In genomic region chr6:61180756-61181191, GRCm38 (mm10) we compare ENCODE assay signal across 9 mouse cellular contexts. TPM values are rescaled to one million over a fixed set of nuclear protein-coding genes. Genes with fewer than 3 reads are reported as not detected.
DNase-seq lines count a peak whose midpoint lies in the region; ATAC-seq and TF ChIP-seq lines count a peak whose summit lies in the region.
"Had no signal": no experiment of that assay in that cellular context is flagged by ENCODE, and none has a peak within 500 bp of the region (broad histone marks: within the 10 kb centered on the region; RNA-seq: fewer than 3 reads in every experiment).

No protein-coding gene starts in this region.

- ATAC-seq in erythroblast, adult 5-6 weeks (replicated peaks; ENCODE audit: low FRiP score, poor library complexity, severe bottlenecking): no peak
- ATAC-seq in Patski: peak; percentile 26
- ATAC-seq in forebrain, postnatal 0 days: peak; percentile 68
- peak; percentile 30; the same call in 1 of the 2 replicates for ATAC-seq in limb, embryonic 15.5 days (ENCODE audit: insufficient number of reproducible peaks, low FRiP score, low TSS enrichment, low read depth)

- no peaks in the 10 kb centered on the region for H3K36me3 ChIP-seq in erythroblast, embryonic 14.5 days (ENCODE audit: control insufficient read depth)
- H3K36me3 ChIP-seq in forebrain, postnatal 0 days (ENCODE audit: insufficient read depth): no peaks in the 10 kb centered on the region
- H3K36me3 ChIP-seq in limb, embryonic 15.5 days: no peaks in the 10 kb centered on the region

- H3K4me2 ChIP-seq in forebrain, postnatal 0 days (ENCODE audit: low read depth): peak overlapping the region; percentile 74
- H3K4me2 ChIP-seq in limb, embryonic 15.5 days: peak overlapping the region; percentile 95

- H3K9me3 ChIP-seq in erythroblast, embryonic 14.5 days (ENCODE audit: control insufficient read depth, low read length): peaks cover 3% of the 10 kb centered on the region; the same call in 1 of the 2 replicates
- H3K9me3 ChIP-seq in forebrain, postnatal 0 days (ENCODE audit: low read length): no peaks in the 10 kb centered on the region
- H3K9me3 ChIP-seq in limb, embryonic 15.5 days: no peaks in the 10 kb centered on the region

- DNase-seq in Patski (ENCODE audit: low read depth, low spot score): no peak
- DNase-seq in forebrain, postnatal 0 days: peak; percentile 79
- DNase-seq in kidney, adult 11 months: peak; percentile 23
- DNase-seq in naive thymus-derived CD4-positive, alpha-beta T cell, adult 2 months (ENCODE audit: low read depth): peak; percentile 8
- DNase-seq in thymus, postnatal 36 days: peak; percentile 19

- CTCF ChIA-PET in Patski (lab: Charles Lee): interaction anchor here (1.2 kb wide), 1 partner anchor 29 kb away, joined by 3 read pairs; no protein-coding TSS in a partner anchor

- TF ChIP-seq CTCF in Patski (IDR thresholded peaks at IDR 0.05): no peak
- no peak for TF ChIP-seq CTCF in forebrain, postnatal 0 days (IDR thresholded peaks at IDR 0.05; ENCODE audit: low read depth)

- H3K4me1 ChIP-seq in erythroblast, embryonic 14.5 days (ENCODE audit: control insufficient read depth): no peaks in the 10 kb centered on the region
- 0 out of 2 replicates have a peak, but pooled peaks cover 5% of the 10 kb centered on the region for H3K4me1 ChIP-seq in forebrain, postnatal 0 days (ENCODE audit: insufficient read depth)
- peaks cover 9% of the 10 kb centered on the region for H3K4me1 ChIP-seq in limb, embryonic 15.5 days

- H3K4me3 ChIP-seq in erythroblast, embryonic 14.5 days (replicated peaks): peak overlapping the region; percentile 33
- peak overlapping the region; percentile 84 for H3K4me3 ChIP-seq in forebrain, postnatal 0 days (ENCODE audit: low read depth, low read length)
- H3K4me3 ChIP-seq in limb, embryonic 15.5 days: peak overlapping the region; percentile 72

- H3K27me3 ChIP-seq in erythroblast, embryonic 14.5 days (ENCODE audit: control insufficient read depth): peaks cover 33% of the 10 kb centered on the region
- H3K27me3 ChIP-seq in Patski: peaks cover 17% of the 10 kb centered on the region
- H3K27me3 ChIP-seq in forebrain, postnatal 0 days (ENCODE audit: insufficient read depth, low read length): no peaks in the 10 kb centered on the region
- H3K27me3 ChIP-seq in limb, embryonic 15.5 days: peaks cover 5% of the 10 kb centered on the region; the same call in 1 of the 2 replicates

- in situ Hi-C loops in Patski (cut with MboI; ENCODE audit: low pct_unique_long_range_greater_than_20kb): no loop called here

- peak overlapping the region; percentile 88 for H3K27ac ChIP-seq in forebrain, postnatal 0 days (ENCODE audit: low read depth, low read length)
- peak overlapping the region; percentile 75 for H3K27ac ChIP-seq in limb, embryonic 15.5 days

- 2% methylated on average over 26 of the region's 42 CpGs for WGBS in forebrain, postnatal 0 days
- WGBS in limb, embryonic 15.5 days: under 1% methylated on average over 40 of the region's 42 CpGs

- H3K9ac ChIP-seq in forebrain, postnatal 0 days: peak overlapping the region; percentile 88
- H3K9ac ChIP-seq in limb, embryonic 15.5 days: peak overlapping the region; percentile 58

- POLR2A ChIA-PET in Patski (lab: Charles Lee): no interaction called here

RNA-seq across cellular contexts. Expression of gene Ccser1, which starts 0.7 kb away (rescaled TPM):
- polyA plus RNA-seq in erythroblast, embryonic 14.5 days (2012): not detected in 2 replicates
- not detected in 2 replicates for total RNA-seq in erythroblast, adult 5-6 weeks (2015; ENCODE audit: low replicate concordance)
- not detected in 2 replicates for total RNA-seq in erythroblast, adult 5-6 weeks (2017; ENCODE audit: low replicate concordance)
- polyA plus RNA-seq in Patski (2021): 1.6 TPM
- 52.2 and 58.1 TPM in 2 replicates for total RNA-seq in forebrain, postnatal 0 days (2014; rRNA removed)
- 8.0 and 14.4 TPM in 2 replicates for polyA plus RNA-seq in forebrain, postnatal 0 days (2015; fragmentation: Nextera tagmentation; extraction: Ambion mirVana)
- 8.1 and 8.7 TPM in 2 replicates for polyA plus RNA-seq in limb, embryonic 15.5 days (2015; fragmentation: Nextera tagmentation; extraction: Ambion mirVana)
- total RNA-seq: MEL had no signal

Comparison
In these comparisons a context has a peak if more than half of its experiments do, and no peak if none do; other contexts are left out.
1. H3K4me3 ChIP-seq: peak in every context shown above with its lines; median percentile 84 in forebrain, postnatal 0 days; 72 in limb, embryonic 15.5 days; 33 in erythroblast, embryonic 14.5 days.